ENCODE assay signal across 10 mouse cellular contexts in genomic region chr3:66296545-66296944, GRCm38 (mm10). TPM values are rescaled to one million over a fixed set of nuclear protein-coding genes. Genes with fewer than 3 reads are reported as not detected.
A peak's percentile ranks its signal among the peaks of the same experiment; 100 is the strongest.
DNase-seq lines count a peak whose midpoint lies in the region; ATAC-seq lines count a peak whose summit lies in the region.
"Had no signal": no experiment of that assay in that cellular context is flagged by ENCODE, and none has a peak within 500 bp of the region (broad histone marks: within the 10 kb centered on the region; RNA-seq: fewer than 3 reads in every experiment).

TSS of gene Veph1 (minus strand) at chr3:66296837.

- no peak within 1 kb of the TSS for H3K27ac ChIP-seq in embryonic facial prominence, embryonic 14.5 days (replicated peaks; ENCODE audit: low read depth, low read length)
- H3K27ac ChIP-seq in midbrain, embryonic 13.5 days: peak within 1 kb of the TSS; percentile 74

- no peak within 1 kb of the TSS for H3K4me3 ChIP-seq in embryonic facial prominence, embryonic 14.5 days (ENCODE audit: low read depth, low read length)
- H3K4me3 ChIP-seq in midbrain, embryonic 13.5 days (replicated peaks): peak within 1 kb of the TSS; percentile 22

- peak; percentile 49 for DNase-seq in embryo, embryonic 10 days (ENCODE audit: low spot score)
- DNase-seq in embryonic facial prominence, embryonic 14.5 days (ENCODE audit: low spot score): no peak
- peak; percentile 82 for DNase-seq in kidney, adult 9 months
- no peak for DNase-seq in thymus, postnatal 14 days
- no peak for DNase-seq in spleen, postnatal 36 days (ENCODE audit: low spot score in 2 of 2)
- DNase-seq in urinary bladder, adult 2 months (ENCODE audit: low spot score): no peak
- no peak for DNase-seq in heart, adult 9 months (ENCODE audit: low spot score in 2 of 2)
- DNase-seq: adrenal gland, postnatal 36 days; liver had no signal

- peak within 1 kb of the TSS; percentile 18; the same call in 1 of the 2 replicates for H3K4me2 ChIP-seq in embryonic facial prominence, embryonic 14.5 days (ENCODE audit: low read depth, low read length)
- H3K4me2 ChIP-seq in midbrain, embryonic 13.5 days (replicated peaks): peak within 1 kb of the TSS; percentile 45

- H3K36me3 ChIP-seq in embryonic facial prominence, embryonic 14.5 days (ENCODE audit: control insufficient read depth, insufficient read depth, low read length): no peaks in the 10 kb centered on the region
- H3K36me3 ChIP-seq in midbrain, embryonic 13.5 days: no peaks in the 10 kb centered on the region

- H3K9me3 ChIP-seq in embryonic facial prominence, embryonic 14.5 days (ENCODE audit: control insufficient read depth, low read length): no peaks in the 10 kb centered on the region
- no peaks in the 10 kb centered on the region for H3K9me3 ChIP-seq in midbrain, embryonic 13.5 days

- H3K27me3 ChIP-seq in embryonic facial prominence, embryonic 14.5 days (replicated peaks; ENCODE audit: control insufficient read depth, insufficient read depth, low read length): no peaks in the 10 kb centered on the region
- H3K27me3 ChIP-seq in midbrain, embryonic 13.5 days: no peaks in the 10 kb centered on the region

- 22% methylated on average over 11 of the region's 11 CpGs for WGBS in embryonic facial prominence, embryonic 14.5 days
- 12% methylated on average over 11 of the region's 11 CpGs for WGBS in midbrain, embryonic 13.5 days

- no peak within 1 kb of the TSS for H3K9ac ChIP-seq in embryonic facial prominence, embryonic 14.5 days (ENCODE audit: low read depth, low read length)
- H3K9ac ChIP-seq in midbrain, embryonic 13.5 days (replicated peaks): peak within 1 kb of the TSS; percentile 28; the same call in 1 of the 2 replicates

- no peak for ATAC-seq in embryonic facial prominence, embryonic 14.5 days (ENCODE audit: low read depth)
- peak; percentile 83 for ATAC-seq in midbrain, embryonic 13.5 days

- H3K4me1 ChIP-seq in embryonic facial prominence, embryonic 14.5 days (ENCODE audit: control insufficient read depth, insufficient read depth, low read length): peaks cover 10% of the 10 kb centered on the region
- H3K4me1 ChIP-seq in midbrain, embryonic 13.5 days (replicated peaks): peaks cover 23% of the 10 kb centered on the region

RNA-seq across cellular contexts. Expression of gene Veph1, which starts in this region (rescaled TPM):
- 3.0 and 5.5 TPM in 2 replicates for polyA plus RNA-seq in embryonic facial prominence, embryonic 14.5 days (2014; fragmentation: Nextera tagmentation; extraction: Ambion mirVana)
- polyA plus RNA-seq in midbrain, embryonic 13.5 days (2015; fragmentation: Nextera tagmentation; extraction: Ambion mirVana): 8.3 and 10.0 TPM in 2 replicates
- polyA plus RNA-seq in urinary bladder, adult 2 months (2012; rRNA removed): 0.03 and 0.06 TPM in 2 replicates

Comparison
In these comparisons a context has a peak if more than half of its experiments do, and no peak if none do; other contexts are left out.
1. DNase-seq: peak in embryo, embryonic 10 days (single experiment) and kidney, adult 9 months (single experiment); none in embryonic facial prominence, embryonic 14.5 days (single experiment), thymus, postnatal 14 days (single experiment), spleen, postnatal 36 days (0 of 2), urinary bladder, adult 2 months (single experiment) and heart, adult 9 months (0 of 2).